Mouse (Mus musculus) erythroblast, adult 5-6 weeks (primary cell): ENCODE measurements around the gene Adgrl1. TPM values are rescaled to one million over a fixed set of nuclear protein-coding genes. Genes with fewer than 3 reads are reported as not detected.

Experiments
- ATAC-seq: replicated peaks from 2 replicates; pipeline ENCODE4 v1.8.0; 2016; ENCODE audit warnings: moderate number of reproducible peaks, mild to moderate bottlenecking, moderate TSS enrichment, inconsistent platforms; ENCODE audit not compliant: poor library complexity, low FRiP score, severe bottlenecking
- total RNA-seq, 2 experiments: library from RNA; stranded (forward) in 1 of 2; stranded (reverse) in 1 of 2; fragments of 150-400 nt in 1 of 2; fragments of 200-764, 138-1000 nt in 1 of 2; gene quantifications; 2 replicates each; pipeline versions ENCODE4 v1.2.3 to v1.2.4; 2015 to 2017; ENCODE audit warnings: low replicate concordance in 2 of 2

Adgrl1 gene
- 0.58 and 1.7 TPM in 2 replicates for total RNA-seq (2015; ENCODE audit: low replicate concordance)
- 0.09 and 0.14 TPM in 2 replicates for total RNA-seq (2017; ENCODE audit: low replicate concordance)

GRCm38 (mm10) chr8:83899363-83900252 lies at the start of gene Adgrl1:
Adgrl1 (plus strand) TSS chr8:83900105.
- ATAC-seq, result no peak

GRCm38 (mm10) chr8:83852329-83852728 lies 47.6 kb upstream of the Adgrl1 start:
- no peak for ATAC-seq

GRCm38 (mm10) chr8:83853323-83854050 lies 46.4 kb upstream of the Adgrl1 start:
- no peak for ATAC-seq

GRCm38 (mm10) chr8:83856486-83857065 lies 43.3 kb upstream of the Adgrl1 start:
- ATAC-seq, result no peak

GRCm38 (mm10) chr8:83862439-83863268 lies 37.3 kb upstream of the Adgrl1 start:
- ATAC-seq, result no peak

GRCm38 (mm10) chr8:83874881-83875655 lies 24.8 kb upstream of the Adgrl1 start:
- no peak for ATAC-seq

- ATAC-seq, result no peak
Measured at GRCm38 (mm10) chr8:83875656-83876040, 24.3 kb upstream of the Adgrl1 start.

- ATAC-seq, result no peak
Measured at GRCm38 (mm10) chr8:83876080-83876837, 23.6 kb upstream of the Adgrl1 start.

GRCm38 (mm10) chr8:83876838-83877223 lies 23.1 kb upstream of the Adgrl1 start:
- ATAC-seq, result no peak

GRCm38 (mm10) chr8:83888409-83888808 lies 11.5 kb upstream of the Adgrl1 start:
- ATAC-seq, result no peak

- no peak for ATAC-seq
Measured at GRCm38 (mm10) chr8:83892061-83892460, 7.8 kb upstream of the Adgrl1 start.

GRCm38 (mm10) chr8:83893915-83894314 lies 6.0 kb upstream of the Adgrl1 start:
- peak; percentile 64 for ATAC-seq

GRCm38 (mm10) chr8:83895894-83896293 lies 4.0 kb upstream of the Adgrl1 start:
- 0 out of 2 replicates have a peak, but pooled peaks have one; percentile 37 for ATAC-seq

GRCm38 (mm10) chr8:83896461-83896860 lies 3.4 kb upstream of the Adgrl1 start:
- no peak for ATAC-seq

GRCm38 (mm10) chr8:83897211-83897610 lies 2.7 kb upstream of the Adgrl1 start:
- no peak for ATAC-seq

GRCm38 (mm10) chr8:83898456-83898855 lies 1.4 kb upstream of the Adgrl1 start:
- ATAC-seq, result no peak

- ATAC-seq, result no peak
Measured at GRCm38 (mm10) chr8:83898985-83899362, 931 bp upstream of the Adgrl1 start.

GRCm38 (mm10) chr8:83900266-83900956 lies 506 bp downstream of the Adgrl1 start:
- no peak for ATAC-seq
